Mouse (Mus musculus): ENCODE measurements around the gene Shbg.

Shbg gene

DNA sequence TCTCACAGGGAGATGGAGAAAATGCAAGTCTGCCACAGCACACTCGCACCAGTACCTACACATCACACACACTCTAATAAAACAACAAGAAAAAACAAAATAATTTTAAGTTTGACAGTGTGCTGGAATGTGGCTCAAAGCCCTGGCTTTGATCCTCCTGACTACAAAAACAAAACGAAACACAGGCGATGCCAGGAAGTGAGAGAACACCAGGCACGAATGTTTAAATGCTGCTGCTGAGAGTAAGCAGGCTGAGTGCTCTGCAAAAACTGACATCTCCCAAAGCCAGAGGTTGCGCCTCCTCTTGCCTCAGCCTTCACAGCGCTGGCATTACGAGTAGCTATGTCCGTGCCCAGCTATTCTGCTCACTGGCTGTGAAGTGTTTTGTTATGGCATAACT, 52.6 kb downstream of the Shbg start:
- no peak for DNase-seq (ENCODE audit: low read depth, low spot score)
